Mouse (Mus musculus): Measurements from ENCODE around the gene Vapb. TPM values are rescaled to one million over a fixed set of nuclear protein-coding genes. Genes with fewer than 3 reads are reported as not detected.

The Vapb gene
- polyA plus RNA-seq, 1 experiment, result 9.1 TPM

DNA sequence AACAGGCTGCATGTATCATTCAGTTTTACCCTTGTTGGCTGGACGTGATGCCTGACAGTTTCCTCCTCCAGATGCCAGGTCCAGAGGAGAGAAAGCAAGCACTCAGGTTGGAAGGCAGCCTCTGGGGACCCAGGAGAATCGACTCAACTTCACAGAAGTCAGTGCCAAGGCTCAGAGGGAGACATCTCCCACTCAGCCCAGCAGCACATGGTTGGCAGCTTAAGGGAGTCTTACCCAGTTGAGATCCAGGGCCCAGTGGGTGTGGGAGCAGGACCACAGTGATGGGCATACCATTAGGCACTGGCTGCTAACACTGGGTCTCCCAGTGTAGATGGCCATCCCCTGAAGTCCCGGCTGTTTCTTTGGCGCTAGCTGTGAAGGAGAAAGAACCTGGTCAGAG is 64.9 kb downstream of the Vapb start:
- no peak overlapping the region for H3K4me3 ChIP-seq (ENCODE audit: control insufficient read depth, low read depth, low read length)
- TF ChIP-seq POLR2A (IDR thresholded peaks at IDR 0.05; ENCODE audit: control insufficient read depth, low read depth, low read length), result no peak
- TF ChIP-seq CTCF (IDR thresholded peaks at IDR 0.05; ENCODE audit: control insufficient read depth, insufficient read depth, insufficient replicate concordance, low read depth, low read length), result no peak
- H3K27ac ChIP-seq (ENCODE audit: control insufficient read depth, insufficient read depth, low read depth, low read length), result no peak overlapping the region
- H3K4me1 ChIP-seq (ENCODE audit: control insufficient read depth, insufficient read depth, low read length), result no peaks in the 10 kb centered on the region
- H3K27me3 ChIP-seq (ENCODE audit: control insufficient read depth, insufficient read depth, low read length), result no peaks in the 10 kb centered on the region
- H3K36me3 ChIP-seq (ENCODE audit: control insufficient read depth, insufficient read depth, low read length), result no peaks in the 10 kb centered on the region

DNA sequence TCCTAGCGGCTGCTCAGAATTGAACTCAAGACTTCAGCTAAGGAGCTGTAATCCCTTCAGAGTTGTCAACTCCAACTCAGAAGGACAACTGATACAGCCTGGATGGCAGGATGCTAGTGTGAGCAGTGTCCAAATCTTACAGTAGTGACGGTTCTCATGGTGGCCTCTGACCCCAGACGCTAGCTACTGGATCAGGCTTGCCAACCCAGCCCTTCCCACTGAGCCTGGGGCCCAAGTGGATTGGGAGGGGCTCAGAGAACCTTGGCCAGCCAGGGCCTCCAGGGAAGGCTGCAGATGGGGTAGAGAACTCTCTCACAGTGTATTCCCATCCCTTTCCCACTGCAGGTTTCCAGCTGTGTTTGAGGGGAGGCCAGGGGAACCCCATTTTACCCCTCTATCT is 65.6 kb downstream of the Vapb start:
- H3K27me3 ChIP-seq (ENCODE audit: control insufficient read depth, insufficient read depth, low read length), result no peaks in the 10 kb centered on the region
- TF ChIP-seq POLR2A (IDR thresholded peaks at IDR 0.05; ENCODE audit: control insufficient read depth, low read depth, low read length), result no peak
- no peak for TF ChIP-seq CTCF (IDR thresholded peaks at IDR 0.05; ENCODE audit: control insufficient read depth, insufficient read depth, insufficient replicate concordance, low read depth, low read length)
- H3K27ac ChIP-seq (ENCODE audit: control insufficient read depth, insufficient read depth, low read depth, low read length), result no peak overlapping the region
- no peak overlapping the region for H3K4me3 ChIP-seq (ENCODE audit: control insufficient read depth, low read depth, low read length)
- H3K36me3 ChIP-seq (ENCODE audit: control insufficient read depth, insufficient read depth, low read length), result no peaks in the 10 kb centered on the region
- no peaks in the 10 kb centered on the region for H3K4me1 ChIP-seq (ENCODE audit: control insufficient read depth, insufficient read depth, low read length)

DNA sequence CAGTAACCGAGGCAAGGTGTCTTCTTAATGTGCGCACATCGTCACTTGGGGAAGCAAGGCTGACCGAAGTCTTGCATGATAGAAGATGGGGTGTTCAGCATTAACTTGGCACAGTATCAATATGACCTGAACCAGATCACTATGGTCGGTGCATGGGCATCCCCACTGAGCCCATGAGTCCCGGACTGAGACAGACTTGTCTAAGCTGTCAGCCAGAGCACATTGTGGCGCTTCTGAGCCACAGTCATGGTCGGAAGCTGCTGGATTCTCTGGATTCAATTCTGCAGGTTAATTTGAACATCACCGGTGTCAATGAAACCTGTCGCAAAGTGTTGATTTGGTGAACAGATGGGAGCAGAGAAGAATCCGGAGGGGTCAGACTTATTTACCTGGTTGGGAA is 66.5 kb downstream of the Vapb start:
- Histone ChIP-seq H3K27me3 (ENCODE audit: control insufficient read depth, insufficient read depth, low read length) (no peaks in the 10 kb centered on the region), H3K27ac (ENCODE audit: control insufficient read depth, insufficient read depth, low read depth, low read length) (no peak overlapping the region), H3K4me3 (ENCODE audit: control insufficient read depth, low read depth, low read length) (no peak overlapping the region), H3K4me1 (ENCODE audit: control insufficient read depth, insufficient read depth, low read length) (no peaks in the 10 kb centered on the region), H3K36me3 (ENCODE audit: control insufficient read depth, insufficient read depth, low read length) (no peaks in the 10 kb centered on the region)
- TF ChIP-seq CTCF (IDR thresholded peaks at IDR 0.05; ENCODE audit: control insufficient read depth, insufficient read depth, insufficient replicate concordance, low read depth, low read length), result no peak
- no peak for TF ChIP-seq POLR2A (IDR thresholded peaks at IDR 0.05; ENCODE audit: control insufficient read depth, low read depth, low read length)

DNA sequence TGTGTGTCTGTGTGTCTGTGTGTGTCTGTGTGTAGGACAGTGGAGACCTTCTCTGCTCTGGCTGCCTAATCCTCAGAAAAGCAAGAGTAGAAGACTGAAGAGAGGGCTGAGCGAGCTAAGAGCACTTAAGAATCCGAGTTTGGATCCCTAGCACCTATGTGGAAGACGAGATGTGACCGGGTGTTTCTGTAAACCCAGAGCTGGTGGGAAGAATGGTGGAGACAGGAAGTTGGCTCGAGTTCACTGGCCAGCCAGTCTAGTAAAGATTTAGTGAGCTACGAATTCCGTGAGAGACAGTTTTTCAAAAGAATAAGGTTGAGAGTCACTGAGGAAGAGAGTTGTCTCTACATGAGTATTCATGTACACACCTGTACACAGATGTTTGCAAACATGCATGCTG is 69.3 kb downstream of the Vapb start:
- Histone ChIP-seq H3K36me3 (ENCODE audit: control insufficient read depth, insufficient read depth, low read length) (no peaks in the 10 kb centered on the region), H3K27ac (ENCODE audit: control insufficient read depth, insufficient read depth, low read depth, low read length) (no peak overlapping the region), H3K4me1 (ENCODE audit: control insufficient read depth, insufficient read depth, low read length) (no peaks in the 10 kb centered on the region), H3K27me3 (ENCODE audit: control insufficient read depth, insufficient read depth, low read length) (no peaks in the 10 kb centered on the region), H3K4me3 (ENCODE audit: control insufficient read depth, low read depth, low read length) (no peak overlapping the region)
- TF ChIP-seq POLR2A (IDR thresholded peaks at IDR 0.05; ENCODE audit: control insufficient read depth, low read depth, low read length), result no peak
- TF ChIP-seq CTCF (IDR thresholded peaks at IDR 0.05; ENCODE audit: control insufficient read depth, insufficient read depth, insufficient replicate concordance, low read depth, low read length), result no peak

DNA sequence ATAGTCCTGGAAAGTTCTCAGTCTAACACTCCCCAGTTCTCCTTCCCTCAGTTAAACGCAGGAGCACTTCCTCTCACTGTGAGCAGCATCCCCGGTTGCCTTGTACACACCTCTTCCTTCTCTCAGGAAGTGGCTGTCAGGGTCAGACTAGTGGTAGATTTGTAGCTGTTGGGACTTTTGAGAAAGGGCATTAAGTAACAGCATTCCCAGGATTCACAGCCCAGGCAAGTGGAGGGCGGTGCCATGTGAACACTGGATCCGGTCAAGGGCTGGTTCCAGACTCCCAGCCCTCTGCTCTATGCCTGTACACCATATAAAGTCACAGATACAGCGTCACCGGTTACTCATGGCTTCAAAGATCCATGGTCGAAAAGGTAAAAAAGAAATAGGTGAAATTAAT is 71.6 kb downstream of the Vapb start:
- H3K4me3 ChIP-seq (ENCODE audit: control insufficient read depth, low read depth, low read length), result no peak overlapping the region
- no peak overlapping the region for H3K27ac ChIP-seq (ENCODE audit: control insufficient read depth, insufficient read depth, low read depth, low read length)
- TF ChIP-seq POLR2A (IDR thresholded peaks at IDR 0.05; ENCODE audit: control insufficient read depth, low read depth, low read length), result no peak
- TF ChIP-seq CTCF (IDR thresholded peaks at IDR 0.05; ENCODE audit: control insufficient read depth, insufficient read depth, insufficient replicate concordance, low read depth, low read length), result no peak
- H3K4me1 ChIP-seq (ENCODE audit: control insufficient read depth, insufficient read depth, low read length), result no peaks in the 10 kb centered on the region
- no peaks in the 10 kb centered on the region for H3K36me3 ChIP-seq (ENCODE audit: control insufficient read depth, insufficient read depth, low read length)
- H3K27me3 ChIP-seq (ENCODE audit: control insufficient read depth, insufficient read depth, low read length), result no peaks in the 10 kb centered on the region

DNA sequence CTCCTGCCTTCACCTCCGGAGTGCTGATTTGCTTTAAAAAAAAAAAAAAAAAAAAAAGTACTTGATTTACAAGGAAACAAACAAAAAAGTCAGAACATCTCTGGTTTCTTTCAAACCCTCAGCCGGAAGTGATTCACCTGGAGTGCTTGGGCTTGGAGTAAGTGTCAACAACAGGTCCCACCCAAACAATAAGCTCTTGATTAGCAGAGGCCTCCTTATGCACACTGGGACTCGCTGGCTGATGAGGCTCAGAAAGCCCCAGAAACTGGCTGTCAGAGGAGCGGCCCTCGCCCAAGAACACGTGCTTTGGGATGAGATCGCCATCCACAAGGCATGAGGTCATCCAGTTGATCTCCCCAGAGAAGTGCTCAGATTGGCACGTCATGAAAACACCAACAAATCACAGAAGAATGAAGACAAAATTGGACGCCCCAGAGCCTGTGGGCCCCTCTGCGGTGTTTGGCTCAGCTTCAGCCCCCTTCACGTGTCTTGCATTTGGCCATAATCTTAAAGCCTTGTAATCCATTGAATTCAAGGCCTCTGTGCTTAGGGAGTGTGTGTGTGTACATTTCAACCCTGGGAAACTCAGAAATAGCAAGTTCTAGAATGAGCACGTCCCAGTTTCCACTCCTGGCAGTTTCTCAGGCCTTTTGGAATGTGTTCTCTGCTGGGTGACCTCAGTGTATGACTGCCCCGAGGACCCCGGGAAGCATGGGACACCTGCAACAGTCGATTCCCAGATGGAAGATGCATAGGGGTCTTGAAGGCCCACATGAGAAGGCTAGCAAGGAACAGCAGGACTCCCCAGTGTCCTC is 72.9 kb downstream of the Vapb start:
- H3K36me3 ChIP-seq (ENCODE audit: control insufficient read depth, insufficient read depth, low read length), result no peaks in the 10 kb centered on the region
- H3K4me3 ChIP-seq (ENCODE audit: control insufficient read depth, low read depth, low read length), result no peak overlapping the region
- no peak for TF ChIP-seq CTCF (IDR thresholded peaks at IDR 0.05; ENCODE audit: control insufficient read depth, insufficient read depth, insufficient replicate concordance, low read depth, low read length)
- no peak for TF ChIP-seq POLR2A (IDR thresholded peaks at IDR 0.05; ENCODE audit: control insufficient read depth, low read depth, low read length)
- H3K4me1 ChIP-seq (ENCODE audit: control insufficient read depth, insufficient read depth, low read length), result no peaks in the 10 kb centered on the region
- no peaks in the 10 kb centered on the region for H3K27me3 ChIP-seq (ENCODE audit: control insufficient read depth, insufficient read depth, low read length)
- H3K27ac ChIP-seq (ENCODE audit: control insufficient read depth, insufficient read depth, low read depth, low read length), result no peak overlapping the region

DNA sequence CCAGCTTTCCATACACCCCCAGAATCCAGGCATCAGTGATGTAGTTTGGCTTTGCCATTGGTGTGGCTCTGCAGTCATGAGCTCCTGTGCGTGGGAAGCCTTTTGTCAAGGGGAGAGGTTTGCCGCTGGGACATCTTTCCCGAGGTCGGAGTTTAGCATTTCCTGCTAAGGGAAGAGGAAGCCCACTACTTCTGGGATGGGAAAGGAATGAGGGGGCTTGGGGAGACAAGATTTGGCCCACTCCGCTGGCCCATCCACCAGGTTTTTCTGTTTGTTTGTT is 73.5 kb downstream of the Vapb start:
- H3K27me3 ChIP-seq (ENCODE audit: control insufficient read depth, insufficient read depth, low read length), result no peaks in the 10 kb centered on the region
- H3K27ac ChIP-seq (ENCODE audit: control insufficient read depth, insufficient read depth, low read depth, low read length), result no peak overlapping the region
- H3K36me3 ChIP-seq (ENCODE audit: control insufficient read depth, insufficient read depth, low read length), result no peaks in the 10 kb centered on the region
- TF ChIP-seq CTCF (IDR thresholded peaks at IDR 0.05; ENCODE audit: control insufficient read depth, insufficient read depth, insufficient replicate concordance, low read depth, low read length) (no peak), POLR2A (IDR thresholded peaks at IDR 0.05; ENCODE audit: control insufficient read depth, low read depth, low read length) (no peak)
- H3K4me3 ChIP-seq (ENCODE audit: control insufficient read depth, low read depth, low read length), result no peak overlapping the region
- no peaks in the 10 kb centered on the region for H3K4me1 ChIP-seq (ENCODE audit: control insufficient read depth, insufficient read depth, low read length)

All from testis, adult 2 months (tissue).